Mouse (Mus musculus): ENCODE measurements around the gene Cdh24.

The Cdh24 gene

DNA sequence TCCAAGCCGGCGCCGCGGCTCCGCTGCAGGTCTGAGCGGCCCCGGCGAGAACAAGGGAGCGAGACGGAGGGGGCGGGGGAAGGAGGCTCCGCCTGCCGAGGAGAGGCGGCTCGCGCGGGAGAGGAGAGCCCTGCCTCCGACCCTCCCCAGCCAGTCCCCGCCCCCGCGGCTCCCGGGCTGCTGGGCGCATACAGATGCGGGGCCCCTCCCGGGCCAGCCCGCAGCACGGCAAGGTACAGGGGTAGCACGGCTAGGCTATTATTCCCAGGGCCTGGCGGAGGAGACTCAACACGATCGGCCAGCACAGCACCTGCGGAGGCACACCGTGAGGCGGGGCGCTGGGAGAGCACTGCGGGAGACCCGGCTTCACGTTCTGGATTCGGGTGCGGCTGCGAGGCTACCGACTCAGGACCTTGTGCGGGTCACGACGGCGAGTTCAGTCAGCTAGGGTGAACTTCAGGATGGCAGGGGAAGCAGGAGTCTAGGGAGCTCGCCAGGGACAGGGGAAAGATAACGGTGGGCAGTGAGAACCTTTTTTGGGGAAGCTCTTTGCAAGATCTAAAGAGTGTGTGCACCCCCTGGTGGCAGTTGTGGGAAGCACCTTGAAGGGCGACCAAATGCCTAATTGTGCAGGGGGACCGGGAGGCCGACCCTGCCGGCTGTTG, at the start of gene Cdh24:
TSS of gene Cdh24 (minus strand) at position 60 of the 665 bp plus-strand sequence.
- peak; percentile 87 for DNase-seq

DNA sequence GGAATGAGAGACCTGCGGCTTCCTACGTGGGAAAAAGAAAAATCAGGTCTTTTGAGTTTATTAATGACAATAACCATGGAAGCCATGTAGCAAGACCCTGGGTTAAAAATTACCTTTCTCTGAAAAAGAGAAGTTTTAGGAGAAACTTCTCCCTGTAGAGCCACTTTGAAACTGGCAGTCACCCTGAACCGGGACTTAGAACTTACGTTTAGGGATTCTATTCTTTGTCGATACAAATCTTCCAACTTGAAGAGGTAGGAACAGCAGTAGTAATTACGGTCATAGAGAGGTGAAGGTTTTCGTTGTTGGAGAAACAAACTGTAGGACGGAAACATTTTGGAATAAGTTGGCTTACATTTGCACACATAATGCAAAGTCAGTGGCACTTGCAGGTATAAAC, 46.1 kb upstream of the Cdh24 start:
- no peak for DNase-seq

DNA sequence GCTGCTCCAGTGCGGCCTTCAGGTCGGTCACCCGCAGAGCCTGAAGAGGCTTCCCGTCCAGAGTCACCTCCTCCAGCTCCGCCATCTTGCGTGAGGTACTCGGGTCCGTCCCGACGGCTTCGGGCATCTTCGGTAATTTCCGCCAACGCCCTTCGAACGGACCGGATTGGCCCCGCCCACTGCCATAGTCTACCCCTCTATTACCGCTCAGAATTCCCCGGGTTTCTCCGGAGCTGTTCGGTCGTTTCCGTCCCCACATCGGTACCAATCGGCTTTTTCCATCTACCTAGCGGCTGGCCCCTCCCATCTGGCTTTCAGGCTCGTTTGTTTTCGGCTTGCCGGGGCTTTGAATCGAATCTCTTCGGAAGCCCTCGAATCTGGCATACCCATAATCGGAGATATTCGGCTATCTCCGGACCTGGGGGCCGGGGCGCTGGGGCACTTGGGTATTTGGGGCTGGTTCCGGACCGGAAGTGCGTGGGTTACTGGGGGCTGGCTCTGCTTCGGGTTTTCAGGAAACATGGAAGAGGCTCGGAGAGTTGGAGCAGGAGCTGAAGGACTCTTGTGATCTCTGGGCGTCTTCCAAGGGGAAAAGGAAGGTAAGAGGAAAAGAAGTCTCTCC, 45.5 kb upstream of the Cdh24 start, which contains the start of gene Acin1:
TSS of gene Acin1 (minus strand) at position 410 of the 622 bp plus-strand sequence.
- DNase-seq = peak; percentile 100

DNA sequence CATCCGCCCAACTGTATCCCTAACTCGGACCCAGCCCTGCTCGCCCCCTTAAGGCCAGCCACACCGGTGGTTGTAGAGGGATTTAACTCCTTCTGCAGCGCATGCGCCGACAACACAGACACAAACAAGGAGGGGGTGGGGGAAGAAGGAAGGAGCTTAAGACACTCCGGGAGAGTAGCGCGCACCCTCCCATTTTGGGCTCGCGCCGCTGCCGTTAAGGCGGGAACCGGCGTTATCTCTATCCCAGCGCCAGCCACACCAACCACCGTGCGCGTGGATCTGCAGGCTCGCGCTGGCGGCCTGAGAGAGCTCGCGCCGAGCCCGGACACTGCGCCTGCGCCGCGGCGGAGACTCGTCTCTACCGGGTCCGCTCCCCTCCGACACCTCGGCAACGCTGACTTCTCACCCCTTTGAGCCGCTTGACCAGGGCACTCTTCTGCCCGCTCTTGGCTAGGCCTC, 44.9 kb upstream of the Cdh24 start, which contains the start of gene 1700123O20Rik:
TSS of gene 1700123O20Rik (plus strand) at position 154 of the 459 bp plus-strand sequence.
- no peak for DNase-seq

DNA sequence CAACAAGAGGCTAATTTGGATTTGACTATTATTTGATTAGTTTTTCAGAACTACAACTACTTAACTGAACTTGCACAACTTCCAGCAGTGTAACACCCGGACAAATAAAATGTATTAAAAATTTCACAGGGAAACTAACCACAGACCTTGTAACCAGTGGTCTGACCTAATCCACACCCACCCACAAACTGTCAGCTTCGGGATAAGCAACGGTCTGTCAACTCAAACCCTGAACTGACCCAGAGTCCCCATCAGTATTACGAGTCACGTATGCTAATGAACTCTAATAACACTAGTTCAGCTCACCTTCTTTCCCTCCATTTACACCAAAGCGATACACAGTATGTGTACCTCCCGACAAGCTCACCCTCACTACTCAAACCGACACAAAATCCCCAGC, 44.3 kb upstream of the Cdh24 start:
- DNase-seq = no peak

DNA sequence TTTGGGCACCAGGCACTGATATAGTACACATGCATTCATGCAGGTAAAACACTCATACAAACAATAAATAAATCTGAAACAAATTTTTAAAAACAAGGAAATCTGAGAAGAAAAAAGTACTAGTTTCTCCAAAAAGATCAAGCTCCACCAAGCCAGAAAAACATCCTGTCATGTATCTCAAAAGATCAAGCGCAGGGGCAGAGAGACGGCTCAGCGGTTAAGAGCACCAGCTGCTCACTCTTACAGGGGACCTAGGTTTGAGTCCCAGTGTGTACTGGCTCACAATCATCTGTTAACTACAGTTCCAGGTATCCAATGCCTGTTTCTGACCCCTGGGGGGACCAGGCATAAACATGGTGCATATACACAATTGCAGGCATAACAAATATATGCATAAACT, 41.2 kb upstream of the Cdh24 start:
- no peak for DNase-seq

DNA sequence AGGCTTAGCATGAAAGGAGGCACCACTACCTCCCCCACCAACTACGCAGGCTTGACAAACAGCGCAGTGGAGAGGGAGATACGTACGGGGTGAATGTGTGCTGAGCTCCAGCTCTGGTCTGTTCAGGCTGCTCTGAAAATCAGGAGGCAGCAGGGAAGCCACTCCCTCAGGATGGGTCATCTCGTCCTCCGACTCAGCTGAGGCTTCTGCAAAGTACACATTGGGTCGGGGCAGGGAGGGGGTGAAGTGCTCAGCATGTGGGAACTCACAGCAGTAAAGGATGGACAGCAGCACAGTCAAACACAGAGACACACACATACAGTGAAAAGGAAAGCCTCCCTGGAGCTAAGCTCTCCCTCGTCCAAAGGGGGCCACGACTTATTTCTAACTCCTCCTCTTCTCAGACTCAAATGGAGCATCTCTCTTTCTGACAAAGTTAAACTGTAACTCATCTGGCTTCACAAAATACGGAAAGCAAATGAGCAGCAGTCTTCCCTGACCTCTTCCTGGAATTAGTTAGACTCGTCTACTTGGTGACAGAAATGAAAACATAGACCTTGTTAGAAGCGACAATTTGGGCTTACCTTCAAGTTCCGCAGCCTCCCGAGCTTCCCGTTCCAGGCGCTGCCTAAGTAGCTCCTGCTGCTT, 37.6 kb upstream of the Cdh24 start:
- DNase-seq = peak; percentile 7

DNA sequence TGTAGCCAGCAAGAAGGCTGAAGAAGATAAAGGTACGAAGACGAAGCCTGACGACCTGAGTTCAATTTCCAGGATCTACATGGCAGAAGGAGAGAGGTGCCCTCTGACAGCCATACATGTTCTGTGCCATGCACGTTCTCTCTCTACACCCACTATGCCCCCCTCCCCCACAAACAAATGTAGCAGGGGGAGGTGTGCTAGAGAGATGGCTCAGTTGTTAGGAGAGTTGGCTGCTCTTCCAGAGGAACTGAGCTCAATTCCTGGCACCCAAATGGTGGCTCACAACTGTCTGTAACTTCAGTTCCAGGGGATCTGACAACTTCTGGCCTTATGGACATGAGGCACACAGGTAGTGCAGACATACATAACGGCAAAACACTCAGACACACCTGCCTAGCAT, 35.1 kb upstream of the Cdh24 start:
- DNase-seq = no peak

DNA sequence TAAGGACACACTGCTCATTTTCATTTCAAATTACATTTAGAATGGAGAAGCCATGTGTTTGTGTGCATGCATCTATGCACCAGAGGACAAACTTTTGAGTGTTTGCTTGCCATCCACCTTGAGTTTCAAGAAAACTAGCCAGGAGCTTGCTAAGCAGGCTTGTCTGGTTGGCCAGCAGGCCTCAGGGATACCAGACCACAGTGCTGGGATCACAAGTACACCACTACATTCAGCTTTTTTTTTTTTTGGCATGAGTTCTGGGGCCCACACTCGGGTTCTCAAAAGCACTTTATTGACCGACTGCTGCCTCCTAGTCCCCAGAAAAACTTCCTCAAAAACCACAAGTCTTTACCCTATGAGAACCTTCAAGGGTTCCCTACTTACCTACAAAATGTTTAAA, 33.2 kb upstream of the Cdh24 start:
- peak; percentile 22 for DNase-seq

DNA sequence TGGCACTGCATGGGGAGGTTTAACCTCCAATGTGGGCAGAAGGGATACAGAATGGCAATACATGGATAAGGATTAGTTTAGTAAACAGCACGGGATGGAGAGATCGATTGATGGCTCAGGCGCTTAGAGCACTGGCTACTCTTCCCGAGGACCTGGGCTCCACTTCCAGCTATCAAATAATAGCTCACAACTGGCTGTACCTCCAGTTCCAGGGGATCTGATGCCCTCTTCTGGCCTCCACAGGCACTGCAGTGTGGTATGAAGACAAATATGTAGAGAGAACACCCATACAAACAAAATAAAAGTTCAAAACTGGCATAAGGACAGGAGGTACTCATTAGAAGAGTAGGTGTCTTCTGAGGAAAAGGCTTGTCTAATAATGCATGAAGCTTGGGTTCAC, 28.2 kb upstream of the Cdh24 start:
- peak; percentile 42 for DNase-seq

DNA sequence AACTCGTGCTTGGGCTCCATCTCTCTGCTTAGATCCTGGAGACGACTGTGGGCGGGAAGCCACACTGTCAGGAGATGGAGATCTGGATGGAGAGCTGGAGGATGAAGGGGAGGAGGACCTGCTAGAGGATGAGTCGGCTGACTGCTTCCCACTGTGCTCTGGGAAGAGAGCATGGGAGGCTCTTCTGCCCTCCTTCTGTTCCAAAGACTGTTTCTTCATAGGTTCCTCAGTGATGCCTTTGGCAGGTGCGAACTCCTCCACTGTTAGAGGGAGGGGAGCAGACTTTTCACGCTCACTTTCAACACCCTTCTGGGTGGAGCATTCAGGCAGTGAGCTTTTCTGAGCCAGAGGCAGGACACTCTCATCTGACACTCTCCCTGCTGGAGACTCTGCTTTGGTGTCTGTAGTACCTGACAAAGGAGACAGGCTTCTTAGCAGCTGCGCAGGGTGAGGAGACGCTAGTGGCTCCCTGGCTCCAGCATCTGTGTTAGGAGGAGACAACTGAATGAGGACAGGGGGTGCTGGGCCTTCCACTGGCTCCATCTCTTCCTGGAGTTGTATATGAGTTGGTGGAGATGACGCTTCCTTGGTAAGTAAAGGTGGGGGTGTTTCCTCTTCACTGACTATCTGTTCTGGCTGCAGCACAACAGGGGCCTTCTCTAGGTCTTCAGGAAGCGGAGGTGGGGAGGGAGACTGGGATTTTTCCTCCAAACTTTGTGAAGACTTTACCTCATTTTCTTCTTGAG, 23.5 kb upstream of the Cdh24 start:
- no peak for DNase-seq

DNA sequence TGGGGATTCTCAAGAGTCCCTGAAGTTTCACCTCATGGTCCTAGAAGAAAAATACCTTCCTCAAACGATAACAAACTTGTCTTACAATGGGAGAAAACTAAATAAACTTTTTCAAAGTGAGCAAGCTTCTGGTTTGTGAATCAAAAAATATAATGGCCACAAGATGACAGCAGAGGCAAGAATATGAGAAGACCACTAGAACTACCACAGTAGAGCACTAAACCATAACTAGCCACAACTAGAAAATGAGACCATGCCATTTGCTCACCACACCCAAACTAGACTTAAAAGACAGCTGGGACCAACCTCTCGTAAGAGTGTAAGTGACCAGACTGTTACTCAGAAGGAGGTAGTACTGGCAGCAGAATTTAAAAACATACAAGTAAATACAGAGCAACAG, 18.8 kb upstream of the Cdh24 start:
- no peak for DNase-seq

DNA sequence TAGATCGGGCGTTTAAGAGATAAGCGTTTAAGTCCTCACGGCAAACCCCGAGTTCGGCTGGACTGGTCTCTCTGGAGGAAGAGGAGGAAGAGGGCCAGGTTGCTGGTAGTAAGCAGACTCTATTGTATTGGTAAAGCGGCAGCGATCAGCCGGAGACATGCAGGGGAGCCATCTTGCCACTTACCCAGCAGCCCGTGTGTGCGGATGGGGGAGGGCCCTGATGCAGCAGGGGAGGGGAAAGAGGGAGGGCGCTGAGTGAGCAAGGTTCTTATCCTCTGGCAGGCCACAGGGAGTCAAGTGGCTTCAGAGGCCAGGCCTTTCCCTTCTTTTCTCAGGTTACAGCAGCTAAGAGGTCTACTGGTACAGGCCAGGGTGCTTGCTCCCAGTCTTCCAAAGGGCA, 12.3 kb upstream of the Cdh24 start:
- DNase-seq = peak; percentile 93

DNA sequence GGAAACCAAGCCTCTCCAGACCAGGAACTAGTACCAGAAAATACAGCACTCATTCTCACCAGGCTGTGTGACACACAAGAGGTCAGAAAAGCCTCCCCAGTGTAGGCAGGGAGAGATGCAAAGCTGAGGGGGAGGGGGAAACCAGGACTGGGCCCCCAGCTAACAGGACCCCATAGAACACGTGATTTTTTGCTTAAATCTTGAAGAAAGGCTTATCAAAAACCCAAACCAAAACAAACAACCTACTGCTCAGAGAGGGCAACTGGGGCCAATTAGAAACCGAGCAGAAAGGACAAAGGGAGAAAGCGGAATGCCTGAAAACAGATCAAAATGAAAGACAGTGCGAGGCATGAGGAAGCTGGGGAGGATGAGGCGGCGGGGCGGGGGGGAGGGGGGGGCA, 11.6 kb upstream of the Cdh24 start:
- DNase-seq = no peak

DNA sequence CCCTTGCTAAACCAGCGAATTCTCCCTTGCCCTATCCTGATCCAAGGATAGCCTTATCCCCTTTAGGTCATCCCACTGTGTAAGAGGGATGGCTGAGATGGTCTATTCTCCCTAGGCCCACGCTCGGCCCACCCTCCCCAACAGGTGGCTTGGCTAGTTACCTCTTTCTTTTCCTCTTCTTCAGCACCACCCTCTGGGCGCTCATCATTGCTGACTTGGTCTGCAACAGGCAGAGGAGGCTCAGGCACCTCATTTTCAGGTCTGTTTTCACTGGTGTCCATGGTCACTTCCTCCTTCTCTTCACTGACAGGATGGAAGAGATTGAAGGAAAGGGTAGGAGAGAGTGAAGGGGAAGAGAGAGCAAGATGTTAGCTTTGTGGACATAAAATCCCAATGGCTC, 10.4 kb upstream of the Cdh24 start:
- DNase-seq = no peak

DNA sequence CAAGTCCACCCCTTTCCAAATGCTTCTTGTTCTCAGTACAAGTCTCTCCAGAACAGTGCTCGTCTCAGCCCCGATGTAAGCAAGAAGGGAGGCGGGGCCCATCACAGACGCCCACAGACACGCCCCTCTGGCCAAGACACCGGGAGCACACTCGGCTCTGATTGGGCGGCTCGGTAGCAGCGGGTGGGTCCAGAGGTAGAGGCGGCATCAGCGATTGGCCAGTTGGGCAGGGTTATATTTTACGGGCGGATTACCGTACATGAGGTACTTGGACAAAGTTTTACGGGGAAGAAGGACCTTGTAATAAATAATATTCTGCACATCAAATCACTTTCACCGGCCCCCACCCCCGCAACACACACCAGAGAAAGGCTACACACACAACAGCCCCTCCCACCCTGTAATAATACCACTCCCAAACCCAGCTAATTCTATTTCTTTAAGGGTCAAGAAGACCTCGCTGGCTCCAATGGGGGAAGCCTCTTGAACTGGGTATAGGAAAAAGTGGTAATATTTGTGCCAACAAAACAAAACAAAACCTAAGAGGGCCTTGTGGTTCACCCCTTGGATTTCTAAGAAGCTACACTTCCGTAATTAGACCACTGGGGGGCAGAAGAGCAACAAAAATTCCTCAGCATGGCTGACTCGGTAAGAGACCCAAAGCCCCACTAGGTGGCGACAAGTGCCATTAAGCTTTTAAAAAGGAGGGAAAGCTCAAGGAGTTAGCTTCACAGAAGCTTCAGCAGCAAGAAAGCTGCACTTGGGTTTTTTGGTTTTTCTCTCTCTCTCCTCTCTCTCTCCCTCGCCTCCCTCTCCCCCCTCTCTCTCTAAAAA, 9.7 kb upstream of the Cdh24 start:
- DNase-seq = peak; percentile 74

DNA sequence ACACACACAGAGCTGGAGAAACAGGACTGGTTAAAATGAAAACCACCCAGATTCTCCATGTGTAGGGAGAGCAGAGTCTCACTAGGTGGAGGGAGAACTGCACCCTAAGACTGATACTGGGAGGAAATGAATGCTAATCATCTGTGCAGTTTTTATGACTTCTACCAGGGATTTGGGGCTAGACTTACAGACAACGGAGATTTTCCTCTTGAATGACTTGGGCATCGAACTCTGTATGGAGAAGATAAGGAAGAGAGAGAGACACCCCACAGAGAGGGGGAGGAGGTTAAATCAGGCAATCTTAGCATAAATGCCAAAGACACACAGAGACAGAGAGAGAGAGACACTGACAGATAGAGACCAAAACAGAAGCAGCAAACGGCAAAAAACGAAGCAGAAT, 6.7 kb upstream of the Cdh24 start:
- no peak for DNase-seq

DNA sequence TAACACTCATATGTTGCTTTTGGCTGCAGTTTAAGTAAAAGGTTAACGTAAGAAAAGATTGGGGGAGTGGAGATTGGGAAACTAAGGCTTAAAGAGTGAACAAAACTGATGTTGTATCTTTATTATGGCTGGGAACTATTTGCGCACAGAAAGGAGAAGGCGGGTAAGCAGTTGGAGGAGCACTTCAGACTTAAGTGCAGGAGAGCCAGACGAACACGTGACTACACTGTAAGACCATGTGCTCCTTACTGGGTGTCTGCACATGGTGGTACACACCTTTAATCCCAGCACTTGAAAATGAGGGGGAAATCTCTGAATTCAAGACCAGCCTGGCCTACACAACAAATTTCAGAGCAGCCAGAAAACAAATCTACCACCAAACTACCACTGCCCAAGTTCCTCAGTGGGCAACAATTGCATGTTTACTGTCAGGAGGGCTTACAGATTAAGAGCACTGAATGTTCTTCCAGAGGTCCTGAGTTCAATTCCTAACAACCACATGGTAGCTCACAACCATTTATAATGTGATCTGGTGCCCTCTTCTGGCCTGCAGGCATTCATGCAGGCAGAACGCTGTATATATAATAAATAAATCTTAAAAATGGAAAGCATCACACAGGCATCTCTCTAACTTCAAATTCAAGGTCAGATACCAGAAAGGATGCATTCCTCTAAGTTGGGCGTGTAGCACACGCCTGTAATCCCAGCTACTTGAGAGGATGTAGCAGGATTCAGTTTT, 5.9 kb upstream of the Cdh24 start:
- no peak for DNase-seq

DNA sequence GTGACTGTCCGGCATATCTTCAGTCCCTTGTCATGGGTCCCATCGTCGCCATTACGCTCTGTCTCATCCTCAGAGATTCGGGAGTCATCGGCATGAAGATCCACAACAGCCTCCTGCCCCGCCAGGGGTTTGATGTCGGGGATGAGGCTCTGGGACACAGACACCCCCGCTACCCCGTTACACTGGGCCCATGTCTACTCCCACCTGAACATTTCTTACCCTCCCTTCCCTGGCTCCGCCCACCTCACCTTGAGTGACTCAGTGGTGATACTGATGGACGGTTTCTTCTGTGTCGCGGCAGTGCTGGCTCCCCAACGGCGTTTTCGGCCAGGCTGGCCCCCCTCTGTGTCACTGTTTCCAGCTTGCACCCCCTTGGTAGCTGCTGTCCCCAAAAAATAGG, 5.3 kb upstream of the Cdh24 start:
- DNase-seq = no peak

DNA sequence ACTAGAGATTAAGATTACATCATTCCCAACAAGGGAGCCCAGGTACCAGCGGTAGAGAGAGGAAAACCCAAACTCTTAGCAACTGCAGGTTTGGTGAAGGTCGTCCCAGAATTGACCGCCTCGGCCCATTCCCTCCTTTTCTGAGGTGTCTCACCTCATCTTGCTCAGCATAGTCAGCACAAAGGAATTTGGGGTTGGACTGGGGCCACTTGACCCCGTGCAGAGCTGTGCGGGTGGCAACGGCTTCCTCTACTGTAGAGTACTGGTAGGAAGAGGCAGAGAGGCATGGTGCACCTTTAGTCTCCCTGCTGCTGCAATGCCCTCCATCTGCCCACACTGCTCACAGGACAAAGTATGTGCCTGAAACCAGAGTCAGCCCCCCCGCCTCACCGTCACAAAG, 3.1 kb upstream of the Cdh24 start:
- no peak for DNase-seq

DNA sequence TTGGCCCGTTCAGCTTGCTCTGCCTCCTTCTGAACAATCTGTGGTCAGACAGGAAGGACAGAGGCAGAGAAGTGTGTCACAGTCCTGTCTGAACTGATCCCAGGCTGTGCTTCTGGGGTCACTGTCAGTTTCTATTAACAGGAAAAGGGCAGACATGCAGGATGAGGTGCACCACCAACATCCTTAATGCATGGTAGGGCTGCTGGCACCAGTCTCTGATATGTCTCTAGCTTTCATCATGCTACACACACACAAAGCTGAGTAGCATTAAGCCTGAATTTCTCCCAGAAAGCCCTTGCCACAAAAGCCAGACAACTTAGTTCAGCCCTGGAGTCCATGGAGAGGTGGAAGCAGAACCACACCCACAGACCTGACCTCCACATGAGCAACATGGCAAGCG, 1.8 kb upstream of the Cdh24 start:
- no peak for DNase-seq

Data from kidney, adult 11 months (tissue).